Mouse (Mus musculus): ENCODE measurements around the gene H2-Q10.

DNA sequence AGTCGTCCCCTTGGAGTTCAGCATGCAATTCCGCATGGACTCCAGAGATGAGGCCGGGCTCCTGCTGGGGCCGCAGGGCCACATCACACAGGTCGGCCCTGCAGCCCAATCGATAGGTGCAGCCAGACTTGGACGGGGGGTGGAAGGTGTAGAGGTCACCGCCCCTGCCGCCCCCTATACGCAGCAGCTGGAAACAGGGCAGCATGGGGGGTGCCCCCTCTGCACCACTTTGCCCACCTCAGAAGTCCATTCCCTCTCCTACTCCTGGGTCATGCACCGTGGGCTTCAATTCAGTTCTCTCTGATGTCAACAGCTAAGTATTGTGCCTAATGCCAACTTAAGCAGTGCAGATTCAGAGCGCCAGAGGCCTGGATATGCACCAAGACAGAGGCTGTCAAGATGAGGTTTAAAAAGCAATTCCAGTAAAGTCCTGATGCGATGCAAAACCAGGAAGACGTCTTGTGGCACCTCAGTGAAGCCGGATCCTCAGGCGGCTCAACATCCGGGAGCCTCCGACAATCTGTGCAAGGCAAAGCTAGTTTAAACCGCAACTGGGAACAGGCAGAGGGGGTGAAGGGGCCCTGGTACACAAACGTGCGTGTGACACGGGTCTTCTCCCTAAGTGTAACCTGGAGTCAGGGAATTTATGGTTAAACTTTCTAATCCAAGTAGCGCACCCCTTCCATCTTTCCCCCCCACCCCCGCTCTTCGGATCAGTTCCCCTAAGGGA is 46.2 kb downstream of the H2-Q10 start:
- TF ChIP-seq CTCF (IDR thresholded peaks at IDR 0.05) (no peak), POLR2A (IDR thresholded peaks at IDR 0.05; ENCODE audit: insufficient read depth, low read depth, low read length) (no peak), EP300 (IDR thresholded peaks at IDR 0.05; ENCODE audit: insufficient read depth, low read depth, low read length) (no peak)

All from heart, adult 2 months (tissue).